8 mouse cellular contexts compared by ENCODE assay signal in the genomic region with DNA sequence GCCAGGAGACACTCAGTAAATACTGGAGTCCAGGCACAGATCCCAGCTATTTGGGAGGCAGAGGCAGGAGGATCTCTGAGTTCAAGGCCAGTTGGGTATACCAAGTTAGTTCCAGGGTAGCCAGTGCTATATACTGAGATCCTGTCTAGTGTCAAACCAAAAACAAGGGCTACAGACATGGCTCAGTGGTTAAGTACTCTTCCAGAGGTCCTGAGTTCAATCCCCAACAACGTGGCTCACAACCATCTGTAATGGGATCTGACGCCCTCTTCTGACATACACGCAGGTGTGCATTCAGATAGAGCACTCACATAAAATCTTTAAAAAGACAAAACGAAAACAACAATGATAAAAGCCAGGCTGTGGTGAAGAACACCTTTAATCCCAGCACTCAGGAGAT. TPM values are rescaled to one million over a fixed set of nuclear protein-coding genes. Genes with fewer than 3 reads are reported as not detected.
DNase-seq lines count a peak whose midpoint lies in the region; ATAC-seq lines count a peak whose summit lies in the region.
"Had no signal": no experiment of that assay in that cellular context is flagged by ENCODE, and none has a peak within 500 bp of the region (broad histone marks: within the 10 kb centered on the region; RNA-seq: fewer than 3 reads in every experiment).

No protein-coding gene starts in this region.

- H3K36me3 ChIP-seq in liver, embryonic 11.5 days (ENCODE audit: control insufficient read depth, insufficient read depth, low read length) = peaks cover 63% of the 10 kb centered on the region
- peaks cover 81% of the 10 kb centered on the region for H3K36me3 ChIP-seq in embryonic facial prominence, embryonic 14.5 days (ENCODE audit: control insufficient read depth, insufficient read depth, low read length)
- peaks cover 62% of the 10 kb centered on the region for H3K36me3 ChIP-seq in intestine, embryonic 15.5 days
- peaks cover 82% of the 10 kb centered on the region for H3K36me3 ChIP-seq in neural tube, embryonic 13.5 days

- peaks cover 9% of the 10 kb centered on the region; the same call in 1 of the 2 replicates for H3K4me1 ChIP-seq in liver, embryonic 11.5 days (replicated peaks; ENCODE audit: control insufficient read depth, insufficient read depth, low read length)
- H3K4me1 ChIP-seq in embryonic facial prominence, embryonic 14.5 days (ENCODE audit: control insufficient read depth, insufficient read depth, low read length) = no peaks in the 10 kb centered on the region
- H3K4me1 ChIP-seq in intestine, embryonic 15.5 days (replicated peaks) = peaks cover 17% of the 10 kb centered on the region
- peaks cover 27% of the 10 kb centered on the region for H3K4me1 ChIP-seq in neural tube, embryonic 13.5 days (replicated peaks)

- no peaks in the 10 kb centered on the region for H3K27me3 ChIP-seq in liver, embryonic 11.5 days (replicated peaks; ENCODE audit: control insufficient read depth, insufficient read depth, low read length)
- no peaks in the 10 kb centered on the region for H3K27me3 ChIP-seq in embryonic facial prominence, embryonic 14.5 days (replicated peaks; ENCODE audit: control insufficient read depth, insufficient read depth, low read length)
- no peaks in the 10 kb centered on the region for H3K27me3 ChIP-seq in intestine, embryonic 15.5 days (replicated peaks)
- no peaks in the 10 kb centered on the region for H3K27me3 ChIP-seq in neural tube, embryonic 13.5 days

- 86% methylated on average over 4 of the region's 4 CpGs for WGBS in liver, embryonic 11.5 days
- WGBS in embryonic facial prominence, embryonic 14.5 days = 97% methylated on average over 4 of the region's 4 CpGs
- WGBS in intestine, embryonic 15.5 days = 86% methylated on average over 4 of the region's 4 CpGs
- WGBS in neural tube, embryonic 13.5 days = 95% methylated on average over 4 of the region's 4 CpGs

- peak overlapping the region; percentile 70 for H3K4me3 ChIP-seq in liver, embryonic 11.5 days (ENCODE audit: low read depth, low read length)
- peak overlapping the region; percentile 77 for H3K4me3 ChIP-seq in embryonic facial prominence, embryonic 14.5 days (ENCODE audit: low read depth, low read length)
- peak overlapping the region; percentile 96 for H3K4me3 ChIP-seq in intestine, embryonic 15.5 days (replicated peaks)
- 0 out of 2 replicates have a peak overlapping the region, but pooled peaks have one; percentile 85 for H3K4me3 ChIP-seq in neural tube, embryonic 13.5 days

- peak overlapping the region; percentile 92 for H3K4me2 ChIP-seq in liver, embryonic 11.5 days
- peak overlapping the region; percentile 86 for H3K4me2 ChIP-seq in embryonic facial prominence, embryonic 14.5 days (ENCODE audit: low read depth, low read length)
- H3K4me2 ChIP-seq in intestine, embryonic 15.5 days (replicated peaks) = peak overlapping the region; percentile 93
- peak overlapping the region; percentile 94 for H3K4me2 ChIP-seq in neural tube, embryonic 13.5 days

- no peak for DNase-seq in liver, embryonic 11.5 days (ENCODE audit: low spot score)
- DNase-seq in liver = no peak
- no peak for DNase-seq in embryonic facial prominence, embryonic 14.5 days (ENCODE audit: low spot score)
- DNase-seq in urinary bladder, postnatal 36 days (ENCODE audit: low spot score in 2 of 2) = no peak
- no peak for DNase-seq in frontal cortex, postnatal 10 days (ENCODE audit: low spot score in 2 of 2)
- DNase-seq: right cerebral cortex, postnatal 25 days had no signal

- no peak for ATAC-seq in liver, embryonic 11.5 days (replicated peaks; ENCODE audit: low FRiP score)
- no peak for ATAC-seq in embryonic facial prominence, embryonic 14.5 days (ENCODE audit: low read depth)
- no peak for ATAC-seq in intestine, embryonic 15.5 days
- ATAC-seq in neural tube, embryonic 13.5 days (ENCODE audit: low read depth) = no peak

- H3K27ac ChIP-seq in liver, embryonic 11.5 days (ENCODE audit: low read depth, low read length) = no peak overlapping the region; the same call in 1 of the 2 replicates
- 0 out of 2 replicates have a peak overlapping the region, but pooled peaks have one; percentile 93 for H3K27ac ChIP-seq in embryonic facial prominence, embryonic 14.5 days (replicated peaks; ENCODE audit: low read depth, low read length)
- no peak overlapping the region for H3K27ac ChIP-seq in intestine, embryonic 15.5 days
- H3K27ac ChIP-seq in neural tube, embryonic 13.5 days (replicated peaks) = peak overlapping the region; percentile 89; the same call in 1 of the 2 replicates

- peak overlapping the region; percentile 85; the same call in 1 of the 2 replicates for H3K9ac ChIP-seq in liver, embryonic 11.5 days (ENCODE audit: low read depth, low read length)
- H3K9ac ChIP-seq in embryonic facial prominence, embryonic 14.5 days (ENCODE audit: low read depth, low read length) = no peak overlapping the region
- no peak overlapping the region for H3K9ac ChIP-seq in intestine, embryonic 15.5 days
- 0 out of 2 replicates have a peak overlapping the region, but pooled peaks have one; percentile 85 for H3K9ac ChIP-seq in neural tube, embryonic 13.5 days

- no peaks in the 10 kb centered on the region for H3K9me3 ChIP-seq in liver, embryonic 11.5 days (ENCODE audit: control insufficient read depth, low read length)
- H3K9me3 ChIP-seq in embryonic facial prominence, embryonic 14.5 days (ENCODE audit: control insufficient read depth, low read length) = no peaks in the 10 kb centered on the region
- no peaks in the 10 kb centered on the region for H3K9me3 ChIP-seq in intestine, embryonic 15.5 days
- no peaks in the 10 kb centered on the region for H3K9me3 ChIP-seq in neural tube, embryonic 13.5 days

RNA-seq across cellular contexts. Expression of gene Pdf, which starts 1.1 kb away (rescaled TPM):
- 44.9 and 45.5 TPM in 2 replicates for polyA plus RNA-seq in liver, embryonic 11.5 days (2014; fragmentation: Nextera tagmentation; extraction: Ambion mirVana)
- 30.5 and 31.7 TPM in 2 replicates for polyA plus RNA-seq in embryonic facial prominence, embryonic 14.5 days (2014; fragmentation: Nextera tagmentation; extraction: Ambion mirVana)
- polyA plus RNA-seq in intestine, embryonic 15.5 days (2015; fragmentation: Nextera tagmentation; extraction: Ambion mirVana) = 52.5 and 54.8 TPM in 2 replicates
- 37.5 and 45.3 TPM in 2 replicates for polyA plus RNA-seq in neural tube, embryonic 13.5 days (2015; fragmentation: Nextera tagmentation; extraction: Ambion mirVana)

RNA-seq across cellular contexts. Expression of gene Cog8, which starts 7.0 kb away (rescaled TPM):
- 40.4 and 40.6 TPM in 2 replicates for polyA plus RNA-seq in liver, embryonic 11.5 days (2014; fragmentation: Nextera tagmentation; extraction: Ambion mirVana)
- polyA plus RNA-seq in embryonic facial prominence, embryonic 14.5 days (2014; fragmentation: Nextera tagmentation; extraction: Ambion mirVana) = 32.8 and 39.0 TPM in 2 replicates
- 39.3 and 40.4 TPM in 2 replicates for polyA plus RNA-seq in intestine, embryonic 15.5 days (2015; fragmentation: Nextera tagmentation; extraction: Ambion mirVana)
- polyA plus RNA-seq in neural tube, embryonic 13.5 days (2015; fragmentation: Nextera tagmentation; extraction: Ambion mirVana) = 42.4 TPM in 2 replicates

RNA-seq across cellular contexts. Expression of gene Nip7, which starts 7.2 kb away (rescaled TPM):
- 131 and 132 TPM in 2 replicates for polyA plus RNA-seq in liver, embryonic 11.5 days (2014; fragmentation: Nextera tagmentation; extraction: Ambion mirVana)
- 97.3 and 98.4 TPM in 2 replicates for polyA plus RNA-seq in embryonic facial prominence, embryonic 14.5 days (2014; fragmentation: Nextera tagmentation; extraction: Ambion mirVana)
- polyA plus RNA-seq in intestine, embryonic 15.5 days (2015; fragmentation: Nextera tagmentation; extraction: Ambion mirVana) = 92.5 and 97.3 TPM in 2 replicates
- 61.4 and 75.9 TPM in 2 replicates for polyA plus RNA-seq in neural tube, embryonic 13.5 days (2015; fragmentation: Nextera tagmentation; extraction: Ambion mirVana)

RNA-seq across cellular contexts. Expression of gene Tmed6, which starts 16.0 kb away (rescaled TPM):
- 4.8 and 5.9 TPM in 2 replicates for polyA plus RNA-seq in liver, embryonic 11.5 days (2014; fragmentation: Nextera tagmentation; extraction: Ambion mirVana)
- not detected in 2 replicates for polyA plus RNA-seq in embryonic facial prominence, embryonic 14.5 days (2014; fragmentation: Nextera tagmentation; extraction: Ambion mirVana)
- 34.2 and 73.3 TPM in 2 replicates for polyA plus RNA-seq in intestine, embryonic 15.5 days (2015; fragmentation: Nextera tagmentation; extraction: Ambion mirVana)
- polyA plus RNA-seq in neural tube, embryonic 13.5 days (2015; fragmentation: Nextera tagmentation; extraction: Ambion mirVana) = not detected in 2 replicates

RNA-seq across cellular contexts. Expression of gene Vps4a, which starts 18.5 kb away (rescaled TPM):
- 49.8 and 52.4 TPM in 2 replicates for polyA plus RNA-seq in liver, embryonic 11.5 days (2014; fragmentation: Nextera tagmentation; extraction: Ambion mirVana)
- 71.3 and 78.2 TPM in 2 replicates for polyA plus RNA-seq in embryonic facial prominence, embryonic 14.5 days (2014; fragmentation: Nextera tagmentation; extraction: Ambion mirVana)
- polyA plus RNA-seq in intestine, embryonic 15.5 days (2015; fragmentation: Nextera tagmentation; extraction: Ambion mirVana) = 59.5 and 63.3 TPM in 2 replicates
- polyA plus RNA-seq in neural tube, embryonic 13.5 days (2015; fragmentation: Nextera tagmentation; extraction: Ambion mirVana) = 131 and 139 TPM in 2 replicates

Comparison
In these comparisons a context has a peak if more than half of its experiments do, and no peak if none do; other contexts are left out.
1. H3K27ac ChIP-seq: peak in embryonic facial prominence, embryonic 14.5 days (single experiment) and neural tube, embryonic 13.5 days (single experiment); none in liver, embryonic 11.5 days (single experiment) and intestine, embryonic 15.5 days (single experiment).
2. H3K9ac ChIP-seq: peak in liver, embryonic 11.5 days (single experiment) and neural tube, embryonic 13.5 days (single experiment); none in embryonic facial prominence, embryonic 14.5 days (single experiment) and intestine, embryonic 15.5 days (single experiment).
3. Peak in every context shown above with its lines, with median percentiles within 50 percentile points of each other: H3K4me2 ChIP-seq and H3K4me3 ChIP-seq.